Mouse (Mus musculus): ENCODE data around the gene Nlrp10.

DNA sequence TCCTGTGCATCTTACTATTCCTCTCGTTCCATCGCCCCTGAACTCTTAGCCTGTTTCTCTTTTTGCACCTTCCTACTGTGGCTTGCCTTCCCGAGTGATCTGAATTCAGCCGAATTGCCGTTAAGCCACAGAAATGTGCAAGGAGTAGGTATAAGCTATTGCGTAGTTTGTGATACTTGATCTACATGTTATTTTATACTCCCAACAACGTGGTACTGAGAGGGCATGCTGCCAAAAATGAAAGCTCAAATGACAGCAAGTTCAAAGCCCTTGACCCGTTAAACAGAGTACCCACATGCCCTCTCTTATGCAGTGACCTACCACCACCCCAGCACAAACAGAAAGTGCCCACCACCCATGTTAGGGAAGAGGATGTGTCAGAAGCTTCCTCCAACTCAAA, 4.9 kb upstream of the Nlrp10 start:
- TF ChIP-seq CTCF (IDR thresholded peaks at IDR 0.05; ENCODE audit: extremely low read depth, insufficient read depth, low read length), result no peak
- no peak for TF ChIP-seq POLR2A (IDR thresholded peaks at IDR 0.05; ENCODE audit: extremely low read depth, insufficient read depth, low read length)

All from cortical plate, adult 2 months (tissue).